Mouse (Mus musculus) stomach, embryonic 14.5 days (tissue): ENCODE results near the gene Slc35f1. TPM values are rescaled to one million over a fixed set of nuclear protein-coding genes. Genes with fewer than 3 reads are reported as not detected.

Source experiments
- ATAC-seq: fragments of 200-750 bp; cut with Nextera tagmentation; 2 replicates; pipeline ENCODE4 v1.8.0; 2017; ENCODE audit warnings: low read depth, moderate TSS enrichment; ENCODE audit not compliant: insufficient number of reproducible peaks, insufficient read depth, low FRiP score
- H3K27ac ChIP-seq: fragments of 300-500 bp; sonication (generic); 2 replicates; pipeline ENCODE4 v1.5.1; 2014; ENCODE audit warnings: mild to moderate bottlenecking, low read length, moderate library complexity, mixed read lengths
- H3K27me3 ChIP-seq: fragments of 300-500 bp; sonication (generic); 2 replicates; pipeline ENCODE4 v1.6.1; 2014; ENCODE audit warnings: low read length, control low read depth, mixed read lengths; ENCODE audit not compliant: control insufficient read depth, insufficient read depth
- H3K36me3 ChIP-seq: fragments of 300-500 bp; sonication (generic); 2 replicates; pipeline ENCODE4 v1.6.1; 2014; ENCODE audit warnings: mild to moderate bottlenecking, control low read depth, low read length, moderate library complexity, mixed read lengths; ENCODE audit not compliant: control insufficient read depth, insufficient read depth
- H3K4me1 ChIP-seq: fragments of 300-500 bp; sonication (generic); 2 replicates; pipeline ENCODE4 v1.6.1; 2014; ENCODE audit warnings: low read length, control low read depth, mixed read lengths; ENCODE audit not compliant: control insufficient read depth, insufficient read depth
- H3K4me2 ChIP-seq: fragments of 300-500 bp; sonication (generic); replicated peaks from 2 replicates; pipeline ENCODE4 v1.6.1; 2014; ENCODE audit warnings: low read depth, low read length, control low read depth
- H3K4me3 ChIP-seq: fragments of 300-500 bp; sonication (generic); 2 replicates; pipeline ENCODE4 v1.5.1; 2014; ENCODE audit warnings: low read depth, low read length, control low read depth
- H3K9ac ChIP-seq: fragments of 300-500 bp; sonication (generic); replicated peaks from 2 replicates; pipeline ENCODE4 v1.6.1; 2014; ENCODE audit warnings: low read depth, mild to moderate bottlenecking, control low read depth, low read length, moderate library complexity, mixed read lengths
- H3K9me3 ChIP-seq: fragments of 300-500 bp; sonication (generic); 2 replicates; pipeline ENCODE4 v1.6.1; 2016; ENCODE audit warnings: low read depth, low read length, control low read depth; ENCODE audit not compliant: control insufficient read depth
- WGBS: fragments of 180-500 bp; shearing (Covaris S2); extraction: QIAGEN DNeasy Blood & Tissue Kit; methylation state at CpG from one replicate; pipeline ENCODE4 v1.1.7; 2014; 5-methylcytosine and 5-hydroxymethylcytosine counted together
- polyA plus RNA-seq: library from polyadenylated mRNA; unstranded; fragments of >200 nt; fragmentation: Nextera tagmentation; extraction: Ambion mirVana; gene quantifications from 2 replicates; pipeline ENCODE4 v1.2.1, GENCODE M21; 2014

The Slc35f1 gene
- 3.4 and 3.5 TPM in 2 replicates for polyA plus RNA-seq

GRCm38 (mm10) chr10:52690334-52690991, at the start of gene Slc35f1:
TSS of gene Slc35f1 (plus strand) at chr10:52690533.
- peak within 1 kb of the TSS; percentile 74 for H3K4me3 ChIP-seq
- no peaks in the 10 kb centered on the region for H3K9me3 ChIP-seq
- WGBS: under 1% methylated on average over 53 of the region's 54 CpGs
- ATAC-seq: peak; percentile 83
- no peaks in the 10 kb centered on the region for H3K36me3 ChIP-seq
- peak within 1 kb of the TSS; percentile 92 for H3K4me2 ChIP-seq
- no peaks in the 10 kb centered on the region for H3K27me3 ChIP-seq
- 0 out of 2 replicates have a peak, but pooled peaks cover 4% of the 10 kb centered on the region for H3K4me1 ChIP-seq
- peak within 1 kb of the TSS; percentile 63 for H3K9ac ChIP-seq
- H3K27ac ChIP-seq: peak within 1 kb of the TSS; percentile 21; the same call in 1 of the 2 replicates

- Histone ChIP-seq H3K36me3 (no peaks in the 10 kb centered on the region), H3K9ac (no peak overlapping the region), H3K4me2 (no peak overlapping the region), H3K9me3 (no peaks in the 10 kb centered on the region), H3K27ac (no peak overlapping the region), H3K27me3 (no peaks in the 10 kb centered on the region), H3K4me3 (no peak overlapping the region), H3K4me1 (no peaks in the 10 kb centered on the region)
- ATAC-seq: no peak
These were observed 19.1 kb upstream of the Slc35f1 start for GRCm38 (mm10) chr10:52671234-52671633.

GRCm38 (mm10) chr10:52690992-52691731, 829 bp downstream of the Slc35f1 start:
- peak; percentile 66 for ATAC-seq
- Histone ChIP-seq H3K4me2 (peak overlapping the region; percentile 92), H3K9ac (peak overlapping the region; percentile 63), H3K27ac (no peak overlapping the region), H3K4me1 (0 out of 2 replicates have a peak, but pooled peaks cover 4% of the 10 kb centered on the region), H3K36me3 (no peaks in the 10 kb centered on the region), H3K9me3 (no peaks in the 10 kb centered on the region), H3K4me3 (peak overlapping the region; percentile 74), H3K27me3 (no peaks in the 10 kb centered on the region)
- WGBS: under 1% methylated on average over 45 of the region's 45 CpGs

- Histone ChIP-seq H3K36me3 (no peaks in the 10 kb centered on the region), H3K4me2 (peak overlapping the region; percentile 77), H3K9me3 (no peaks in the 10 kb centered on the region), H3K27me3 (no peaks in the 10 kb centered on the region), H3K4me3 (no peak overlapping the region), H3K4me1 (peaks cover 11% of the 10 kb centered on the region), H3K27ac (no peak overlapping the region), H3K9ac (no peak overlapping the region)
- ATAC-seq: no peak
These were observed 13.4 kb downstream of the Slc35f1 start for GRCm38 (mm10) chr10:52703688-52704087.

GRCm38 (mm10) chr10:52704101-52705051, 14.0 kb downstream of the Slc35f1 start:
- Histone ChIP-seq H3K36me3 (no peaks in the 10 kb centered on the region), H3K27ac (no peak overlapping the region), H3K4me3 (peak overlapping the region; percentile 24), H3K4me2 (peak overlapping the region; percentile 77), H3K9ac (0 out of 2 replicates have a peak overlapping the region, but pooled peaks have one; percentile 25), H3K9me3 (no peaks in the 10 kb centered on the region), H3K27me3 (no peaks in the 10 kb centered on the region), H3K4me1 (peaks cover 11% of the 10 kb centered on the region)
- 4% methylated on average over 31 of the region's 31 CpGs for WGBS
- peak; percentile 77; the same call in 1 of the 2 replicates for ATAC-seq

GRCm38 (mm10) chr10:52709482-52709881, 19.1 kb downstream of the Slc35f1 start:
- WGBS: 73% methylated on average over 2 of the region's 2 CpGs
- no peak overlapping the region for H3K9ac ChIP-seq
- no peaks in the 10 kb centered on the region for H3K36me3 ChIP-seq
- no peak overlapping the region for H3K27ac ChIP-seq
- H3K4me3 ChIP-seq: no peak overlapping the region
- H3K27me3 ChIP-seq: no peaks in the 10 kb centered on the region
- no peak for ATAC-seq
- H3K4me1 ChIP-seq: peaks cover 2% of the 10 kb centered on the region; the same call in 1 of the 2 replicates
- no peak overlapping the region for H3K4me2 ChIP-seq
- H3K9me3 ChIP-seq: no peaks in the 10 kb centered on the region

DNA sequence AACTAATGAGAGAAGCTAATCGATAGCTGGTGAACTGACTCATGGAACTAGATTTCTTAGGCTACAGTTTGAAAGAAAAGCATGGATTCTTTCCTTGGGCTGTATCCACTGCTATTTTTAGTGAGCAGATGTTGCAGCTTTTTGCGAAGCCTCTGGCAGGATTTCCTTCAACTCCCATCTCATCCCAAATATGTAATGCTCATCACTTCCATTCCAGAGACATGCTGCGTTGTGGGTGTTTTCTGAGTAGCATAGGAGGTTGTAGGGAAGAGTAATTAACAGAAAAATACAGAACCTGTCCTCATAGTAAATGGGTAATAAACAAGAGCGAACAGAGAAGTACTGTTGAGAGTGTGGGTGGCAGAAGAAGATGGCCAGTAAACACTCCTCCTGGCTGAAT, 21.8 kb downstream of the Slc35f1 start:
- no peak overlapping the region for H3K4me3 ChIP-seq
- H3K9ac ChIP-seq: no peak overlapping the region
- no peak overlapping the region for H3K27ac ChIP-seq
- no peaks in the 10 kb centered on the region for H3K4me1 ChIP-seq
- no peaks in the 10 kb centered on the region for H3K36me3 ChIP-seq
- WGBS: 79% methylated on average over 4 of the region's 4 CpGs
- H3K4me2 ChIP-seq: no peak overlapping the region
- ATAC-seq: no peak
- no peaks in the 10 kb centered on the region for H3K9me3 ChIP-seq
- H3K27me3 ChIP-seq: no peaks in the 10 kb centered on the region

GRCm38 (mm10) chr10:52714557-52714956, 24.2 kb downstream of the Slc35f1 start:
- no peaks in the 10 kb centered on the region for H3K36me3 ChIP-seq
- H3K9ac ChIP-seq: no peak overlapping the region
- no peaks in the 10 kb centered on the region for H3K9me3 ChIP-seq
- H3K4me2 ChIP-seq: no peak overlapping the region
- no peak for ATAC-seq
- 72% methylated on average over 2 of the region's 2 CpGs for WGBS
- H3K27me3 ChIP-seq: no peaks in the 10 kb centered on the region
- no peak overlapping the region for H3K4me3 ChIP-seq
- H3K27ac ChIP-seq: no peak overlapping the region
- no peaks in the 10 kb centered on the region for H3K4me1 ChIP-seq
